Mouse (Mus musculus): Measurements from ENCODE around the gene Ddx54.

Gene Ddx54

GRCm38 (mm10) chr5:120643365-120644085, 31.0 kb downstream of the Ddx54 start:
- DNase-seq (ENCODE audit: low read depth, low spot score), result no peak

- DNase-seq (ENCODE audit: low read depth, low spot score), result no peak
Measured at GRCm38 (mm10) chr5:120644227-120644626, 31.7 kb downstream of the Ddx54 start.

GRCm38 (mm10) chr5:120645851-120646250, 33.3 kb downstream of the Ddx54 start:
- DNase-seq (ENCODE audit: low read depth, low spot score), result no peak

- no peak for DNase-seq (ENCODE audit: low read depth, low spot score)
Measured at GRCm38 (mm10) chr5:120647361-120647760, 34.8 kb downstream of the Ddx54 start.

GRCm38 (mm10) chr5:120647814-120648491, 35.4 kb downstream of the Ddx54 start:
- DNase-seq (ENCODE audit: low read depth, low spot score), result no peak

GRCm38 (mm10) chr5:120648569-120649373, 36.2 kb downstream of the Ddx54 start, which contains the start of gene Rasal1:
Gene Rasal1 (plus strand): TSS chr5:120648812.
- peak; percentile 73 for DNase-seq (ENCODE audit: low read depth, low spot score)

GRCm38 (mm10) chr5:120649374-120649933, 36.9 kb downstream of the Ddx54 start:
- DNase-seq (ENCODE audit: low read depth, low spot score), result no peak

- no peak for DNase-seq (ENCODE audit: low read depth, low spot score)
Measured at GRCm38 (mm10) chr5:120649938-120650337, 37.4 kb downstream of the Ddx54 start.

- DNase-seq (ENCODE audit: low read depth, low spot score), result no peak
Measured at GRCm38 (mm10) chr5:120651230-120651629, 38.7 kb downstream of the Ddx54 start.

- DNase-seq (ENCODE audit: low read depth, low spot score), result no peak
Measured at GRCm38 (mm10) chr5:120652915-120653701, 40.6 kb downstream of the Ddx54 start.

GRCm38 (mm10) chr5:120653873-120654272, 41.3 kb downstream of the Ddx54 start:
- DNase-seq (ENCODE audit: low read depth, low spot score), result no peak

GRCm38 (mm10) chr5:120656281-120656751, 43.8 kb downstream of the Ddx54 start:
- no peak for DNase-seq (ENCODE audit: low read depth, low spot score)

- peak; percentile 82 for DNase-seq (ENCODE audit: low read depth, low spot score)
Measured at GRCm38 (mm10) chr5:120660816-120661215, 48.3 kb downstream of the Ddx54 start.

GRCm38 (mm10) chr5:120664888-120665287, 52.3 kb downstream of the Ddx54 start:
- DNase-seq (ENCODE audit: low read depth, low spot score), result peak; percentile 53

GRCm38 (mm10) chr5:120668761-120669160, 56.2 kb downstream of the Ddx54 start:
- no peak for DNase-seq (ENCODE audit: low read depth, low spot score)

- no peak for DNase-seq (ENCODE audit: low read depth, low spot score)
Measured at GRCm38 (mm10) chr5:120670132-120670531, 57.6 kb downstream of the Ddx54 start.

GRCm38 (mm10) chr5:120671865-120672264, 59.3 kb downstream of the Ddx54 start:
- DNase-seq (ENCODE audit: low read depth, low spot score), result no peak

GRCm38 (mm10) chr5:120673626-120674025, 61.1 kb downstream of the Ddx54 start:
- DNase-seq (ENCODE audit: low read depth, low spot score), result peak; percentile 88

- DNase-seq (ENCODE audit: low read depth, low spot score), result peak; percentile 98
Measured at GRCm38 (mm10) chr5:120674229-120675145, 61.9 kb downstream of the Ddx54 start.

- peak; percentile 98 for DNase-seq (ENCODE audit: low read depth, low spot score)
Measured at GRCm38 (mm10) chr5:120677516-120677915, 65.0 kb downstream of the Ddx54 start.
